Mouse (Mus musculus): ENCODE measurements around the gene Lrrc8a. TPM values are rescaled to one million over a fixed set of nuclear protein-coding genes. Genes with fewer than 3 reads are reported as not detected.

Lrrc8a gene
- polyA plus RNA-seq (2015; fragmentation: Nextera tagmentation; extraction: Ambion mirVana), result 31.8 and 34.7 TPM in 2 replicates

DNA sequence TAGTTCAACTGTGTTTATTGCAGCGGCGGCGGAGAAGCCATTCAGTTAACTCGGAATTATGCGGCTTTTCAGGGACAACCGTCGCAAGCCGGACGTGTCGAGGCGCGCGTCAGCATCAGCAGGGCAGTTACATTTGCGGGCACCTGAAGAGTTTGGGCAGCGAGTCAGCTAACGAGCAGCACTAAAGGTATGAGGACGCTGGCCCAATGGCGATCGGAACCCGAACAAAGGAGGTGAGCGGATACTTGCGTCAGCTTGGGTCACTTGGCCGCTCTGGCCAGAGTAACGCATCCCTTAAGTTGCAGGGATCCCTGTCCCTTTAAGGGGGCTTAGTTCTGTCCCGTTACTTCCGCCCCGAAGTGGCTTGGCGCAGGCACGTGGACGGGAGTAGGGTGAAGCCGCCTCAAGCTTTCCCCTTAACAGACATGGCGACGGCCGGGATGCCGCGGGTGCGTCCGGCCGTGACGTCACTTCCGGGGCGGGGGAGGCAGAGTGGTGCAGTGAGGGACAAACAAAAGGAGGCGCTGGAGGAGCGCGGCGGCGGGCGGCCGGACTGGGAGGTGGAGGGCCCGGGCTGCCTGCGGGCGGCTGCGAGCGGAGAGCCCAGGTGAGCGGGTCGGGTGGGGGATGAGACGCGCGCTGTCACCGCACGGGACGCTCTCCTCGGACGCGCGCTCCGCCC lies at the start of gene Lrrc8a:
TSS of gene Lrrc8a (plus strand) at position 517 of the 682 bp plus-strand sequence.

DNA sequence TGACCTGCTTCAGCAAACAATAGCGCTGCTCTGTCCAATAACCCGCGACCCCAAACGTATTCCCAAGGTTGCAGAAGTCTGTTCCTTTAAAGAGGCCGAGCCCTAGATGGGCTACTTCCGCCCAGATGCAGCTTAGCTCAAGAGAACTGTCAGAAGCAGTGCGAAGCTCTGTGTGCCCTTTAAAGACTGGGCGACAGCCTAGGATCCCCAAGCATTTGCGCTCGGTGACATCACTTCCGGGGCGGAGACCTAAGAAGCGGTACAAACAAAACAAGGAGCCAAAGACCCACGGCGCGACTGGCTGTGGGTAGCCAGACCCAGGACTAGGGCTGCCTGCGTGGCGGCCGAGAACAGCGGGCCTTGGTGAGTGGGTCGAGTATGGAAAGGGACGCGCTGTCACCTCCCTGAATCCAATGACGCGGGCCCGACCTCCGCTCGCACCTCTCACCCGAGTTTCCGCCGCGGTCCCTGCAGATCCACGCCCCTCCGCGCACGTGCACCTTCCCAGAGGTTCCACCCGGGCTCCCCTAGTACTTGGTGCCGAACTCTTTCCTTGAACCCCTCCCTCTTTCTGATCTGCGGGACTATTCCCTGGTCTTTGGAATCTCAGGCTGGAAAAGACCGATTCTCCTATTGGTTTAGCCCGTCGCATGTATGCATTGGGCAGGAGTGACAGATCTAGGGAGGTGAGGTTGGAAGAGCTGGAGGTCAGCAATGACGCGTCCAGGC lies 31.7 kb upstream of the Lrrc8a start, which contains the start of gene Kyat1:
TSS of gene Kyat1 (minus strand) at position 219 of the 729 bp plus-strand sequence.

DNA sequence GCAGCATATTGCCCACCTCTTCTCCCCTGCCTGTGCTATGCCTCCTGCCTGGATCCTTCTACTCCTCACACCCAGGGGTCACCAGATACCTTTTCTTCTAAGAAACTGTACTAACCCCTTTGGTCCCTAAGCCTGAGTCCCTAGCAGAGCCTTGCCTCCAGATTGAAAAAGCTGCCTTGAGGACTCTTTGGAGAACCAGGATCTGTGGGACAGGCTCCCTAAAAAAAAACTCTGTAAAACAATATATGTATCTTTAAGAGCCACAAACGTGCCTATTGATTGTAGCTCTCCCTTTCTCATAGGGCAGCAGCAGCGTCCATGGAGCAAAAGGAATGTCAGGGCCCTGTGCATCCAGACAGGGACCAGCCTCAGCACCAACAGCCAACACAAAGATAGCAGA lies 2.8 kb downstream of the Lrrc8a start, which contains the start of gene Gm28035:
TSS of gene Gm28035 (plus strand) at position 301 of the 400 bp plus-strand sequence.

DNA sequence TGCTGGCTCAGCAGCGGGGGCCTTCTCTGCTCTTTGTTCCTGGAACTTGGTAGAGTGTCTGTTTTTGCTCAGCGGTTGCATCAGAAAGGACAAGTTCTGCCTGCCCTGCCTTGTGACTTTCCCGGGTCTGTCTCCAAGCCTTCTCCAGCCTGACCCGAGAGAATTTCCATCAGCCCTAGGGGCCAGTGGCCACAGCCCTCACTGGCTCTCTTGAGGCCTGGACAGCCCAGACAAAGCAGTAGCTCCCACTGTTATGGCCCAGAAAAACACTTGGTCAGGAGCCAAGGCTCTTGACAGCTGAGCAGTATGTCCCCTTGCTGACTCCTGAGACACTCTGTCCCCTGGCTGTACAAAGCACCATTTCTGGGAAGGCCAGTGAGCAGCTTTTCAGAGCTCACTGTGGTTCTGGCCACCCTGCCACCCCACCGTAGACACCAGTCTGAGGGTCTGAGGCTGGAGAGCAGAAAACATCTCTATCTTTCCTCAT lies 28.3 kb downstream of the Lrrc8a start, which contains the start of gene Phyhd1:
TSS of gene Phyhd1 (plus strand) at position 437 of the 487 bp plus-strand sequence.

DNA sequence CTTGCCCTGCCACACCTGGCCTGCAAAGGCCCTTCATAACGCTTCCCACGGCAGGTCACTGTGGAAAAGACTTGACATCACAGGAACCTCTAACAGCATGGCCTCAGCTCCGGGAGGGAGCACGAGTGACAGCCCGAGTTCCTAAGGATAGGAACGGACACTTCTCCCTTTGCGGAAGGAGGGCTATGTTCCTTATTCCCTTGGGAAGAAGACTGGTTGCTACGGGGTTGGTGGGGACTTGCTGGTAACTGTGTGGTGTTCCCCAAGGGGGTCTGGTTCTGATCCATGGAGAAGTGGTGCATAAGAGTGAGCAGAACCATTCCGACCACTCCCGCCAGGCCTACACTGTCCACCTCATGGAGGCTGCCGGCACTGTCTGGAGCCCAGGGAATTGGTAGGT lies 43.2 kb downstream of the Lrrc8a start, which contains the start of gene Gm28038:
TSS of gene Gm28038 (plus strand) at position 301 of the 400 bp plus-strand sequence.

DNA sequence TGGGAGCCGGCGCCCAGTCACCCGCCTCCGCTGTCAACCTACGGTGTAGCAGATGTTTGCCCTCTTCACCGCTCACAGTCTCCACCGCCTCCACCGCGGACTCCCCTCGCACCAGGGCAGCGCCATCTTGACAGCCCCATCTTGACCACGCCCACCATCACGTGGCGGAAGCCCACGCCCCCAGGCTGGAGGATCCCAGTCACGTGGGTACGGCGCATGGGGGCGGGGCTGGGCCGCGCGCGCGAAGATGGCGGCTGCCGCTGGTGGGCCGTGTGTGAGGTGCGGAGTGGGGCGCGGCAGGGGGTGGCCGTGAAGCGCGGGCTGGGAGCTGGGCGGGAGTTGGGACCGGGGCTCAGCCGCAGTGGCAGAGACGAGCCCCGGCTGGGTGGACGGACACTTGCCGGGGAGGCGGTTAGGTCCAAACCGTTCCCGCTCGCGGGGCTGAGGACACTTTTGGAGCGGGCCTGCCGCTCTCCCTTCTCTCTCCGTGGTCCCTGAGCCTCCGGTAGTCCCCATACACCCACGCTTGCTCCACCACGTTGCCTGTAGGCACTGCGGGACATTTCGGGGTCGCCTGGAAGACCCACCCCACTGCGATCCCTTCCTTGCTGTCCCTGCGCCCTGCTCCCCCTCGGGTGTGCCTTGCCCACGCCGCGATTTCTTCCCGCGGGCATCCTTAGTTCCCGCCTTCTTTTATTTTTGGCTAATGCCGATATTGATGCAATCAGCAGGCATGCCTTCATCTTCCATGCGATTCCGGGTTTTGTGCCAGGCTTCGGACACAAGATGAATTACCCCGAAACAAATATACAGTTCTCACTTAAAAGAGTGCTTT lies 48.9 kb downstream of the Lrrc8a start, which contains the start of the genes Dolk and Nup188:
TSS of gene Dolk (minus strand) at position 143 of the 835 bp plus-strand sequence.
TSS of gene Nup188 (plus strand) at position 206 of the 835 bp plus-strand sequence.

Other genes with a start within 250 kb of the Lrrc8a start
- gene Wdr34, start 188.8 kb upstream of the Lrrc8a start, polyA plus RNA-seq (2015; fragmentation: Nextera tagmentation; extraction: Ambion mirVana), result 27.3 and 30.6 TPM in 2 replicates
- 172 and 260 TPM in 2 replicates for gene Set, start 180.3 kb upstream of the Lrrc8a start, polyA plus RNA-seq (2015; fragmentation: Nextera tagmentation; extraction: Ambion mirVana)
- gene Pkn3, start 160.0 kb upstream of the Lrrc8a start, polyA plus RNA-seq (2015; fragmentation: Nextera tagmentation; extraction: Ambion mirVana), result 2.3 and 4.8 TPM in 2 replicates
- gene Zdhhc12, start 144.1 kb upstream of the Lrrc8a start, polyA plus RNA-seq (2015; fragmentation: Nextera tagmentation; extraction: Ambion mirVana), result 24.9 and 31.7 TPM in 2 replicates
- gene Zer1, start 113.1 kb upstream of the Lrrc8a start, polyA plus RNA-seq (2015; fragmentation: Nextera tagmentation; extraction: Ambion mirVana), result 5.2 and 6.6 TPM in 2 replicates
- gene Tbc1d13, start 104.0 kb upstream of the Lrrc8a start, polyA plus RNA-seq (2015; fragmentation: Nextera tagmentation; extraction: Ambion mirVana), result 3.1 and 7.6 TPM in 2 replicates
- 29.2 and 38.9 TPM in 2 replicates for gene Endog, start 66.2 kb upstream of the Lrrc8a start, polyA plus RNA-seq (2015; fragmentation: Nextera tagmentation; extraction: Ambion mirVana)
- 25.1 and 32.0 TPM in 2 replicates for gene Spout1, start 59.3 kb upstream of the Lrrc8a start, polyA plus RNA-seq (2015; fragmentation: Nextera tagmentation; extraction: Ambion mirVana)
- gene Kyat1, start 31.9 kb upstream of the Lrrc8a start, polyA plus RNA-seq (2015; fragmentation: Nextera tagmentation; extraction: Ambion mirVana), result 7.2 and 12.4 TPM in 2 replicates
- gene Gm28035, start 2.9 kb downstream of the Lrrc8a start, polyA plus RNA-seq (2015; fragmentation: Nextera tagmentation; extraction: Ambion mirVana), result 0.11 and 0.12 TPM in 2 replicates
- 7.4 and 9.5 TPM in 2 replicates for gene Phyhd1, start 28.5 kb downstream of the Lrrc8a start, polyA plus RNA-seq (2015; fragmentation: Nextera tagmentation; extraction: Ambion mirVana)
- not detected in 2 replicates for gene Gm28038, start 43.3 kb downstream of the Lrrc8a start, polyA plus RNA-seq (2015; fragmentation: Nextera tagmentation; extraction: Ambion mirVana)
- gene Dolk, start 48.6 kb downstream of the Lrrc8a start, polyA plus RNA-seq (2015; fragmentation: Nextera tagmentation; extraction: Ambion mirVana), result 23.1 and 40.6 TPM in 2 replicates
- gene Nup188, start 48.7 kb downstream of the Lrrc8a start, polyA plus RNA-seq (2015; fragmentation: Nextera tagmentation; extraction: Ambion mirVana), result 16.5 and 23.9 TPM in 2 replicates
- gene Sh3glb2, start 121.6 kb downstream of the Lrrc8a start, polyA plus RNA-seq (2015; fragmentation: Nextera tagmentation; extraction: Ambion mirVana), result 64.0 and 93.0 TPM in 2 replicates
- 8.7 and 17.0 TPM in 2 replicates for gene Miga2, start 126.5 kb downstream of the Lrrc8a start, polyA plus RNA-seq (2015; fragmentation: Nextera tagmentation; extraction: Ambion mirVana)
- gene Dolpp1, start 154.5 kb downstream of the Lrrc8a start, polyA plus RNA-seq (2015; fragmentation: Nextera tagmentation; extraction: Ambion mirVana), result 17.3 and 17.9 TPM in 2 replicates
- gene Crat, start 178.1 kb downstream of the Lrrc8a start, polyA plus RNA-seq (2015; fragmentation: Nextera tagmentation; extraction: Ambion mirVana), result 27.0 and 27.9 TPM in 2 replicates
- 90.2 and 99.4 TPM in 2 replicates for gene Ptpa, start 178.3 kb downstream of the Lrrc8a start, polyA plus RNA-seq (2015; fragmentation: Nextera tagmentation; extraction: Ambion mirVana)
- 5.2 and 5.4 TPM in 2 replicates for gene Ier5l, start 236.5 kb downstream of the Lrrc8a start, polyA plus RNA-seq (2015; fragmentation: Nextera tagmentation; extraction: Ambion mirVana)

Measured in adrenal gland, postnatal 0 days (tissue).